Mouse (Mus musculus): ENCODE results near the gene Enpp3. TPM values are rescaled to one million over a fixed set of nuclear protein-coding genes. Genes with fewer than 3 reads are reported as not detected.
A peak's percentile ranks its signal among the peaks of the same experiment; 100 is the strongest.

Enpp3 gene
- total and polyA plus RNA-seq, 3 experiments = 2.3 to 3.3 (median 2.4) TPM

DNA sequence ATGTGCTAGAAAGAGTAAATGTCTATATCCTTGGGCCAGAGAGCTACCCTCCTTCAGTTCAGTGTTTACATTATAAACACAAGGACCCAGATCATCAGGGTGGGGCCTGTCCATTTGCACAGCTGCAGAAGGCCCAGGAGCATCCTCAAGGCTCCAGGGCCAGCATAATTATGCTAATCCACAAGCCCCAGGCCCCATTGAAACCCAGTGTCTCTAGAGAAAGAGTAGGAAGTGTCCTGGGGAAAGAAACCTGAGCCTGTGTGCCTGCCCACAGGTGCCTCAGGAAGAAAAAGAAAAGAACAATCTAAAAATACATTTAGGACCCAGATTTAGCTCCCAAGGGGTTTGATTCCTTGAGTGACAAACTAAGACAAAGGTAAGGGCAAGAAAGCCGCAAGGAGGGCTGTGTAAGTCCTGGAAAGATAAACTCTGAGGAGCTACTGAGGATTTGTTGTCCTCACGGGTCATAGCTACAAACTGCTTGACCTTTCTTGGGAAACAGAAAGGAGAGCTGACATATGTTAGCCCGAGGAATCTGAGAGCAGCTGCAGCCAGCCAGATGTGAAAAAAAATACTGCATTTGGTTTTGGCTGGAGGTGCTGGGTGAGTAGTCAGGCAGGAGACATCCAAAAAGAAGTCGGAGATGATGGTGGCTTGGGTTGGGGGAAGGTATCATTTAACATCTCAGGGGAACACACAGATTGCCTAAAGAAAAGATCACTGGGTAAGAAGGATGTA, 7.8 kb downstream of the Enpp3 start:
- no peak for DNase-seq
- Histone ChIP-seq H3K4me3 (peak overlapping the region; percentile 34), H3K79me2 (replicated peaks; ENCODE audit: control insufficient read depth, insufficient read depth, low read length) (no peaks in the 10 kb centered on the region), H3K4me1 (ENCODE audit: control insufficient read depth, insufficient read depth, low read length) (no peaks in the 10 kb centered on the region), H3K27me3 (ENCODE audit: control insufficient read depth, insufficient read depth, low read length) (no peaks in the 10 kb centered on the region), H3K36me3 (ENCODE audit: control insufficient read depth, insufficient read depth, low read length) (no peaks in the 10 kb centered on the region), H3K27ac (peak overlapping the region; percentile 68), H3K9ac (ENCODE audit: low read depth, low read length) (peak overlapping the region; percentile 44)
- 20% methylated on average over 4 of the region's 4 CpGs for WGBS
- intact Hi-C loops (cut with DNase I) = no loop called here
- TF ChIP-seq EP300 (IDR thresholded peaks at IDR 0.05; ENCODE audit: insufficient read depth, low read depth, low read length) = no peak
- TF ChIP-seq POLR2A (IDR thresholded peaks at IDR 0.05; ENCODE audit: insufficient read depth, low read depth, low read length) = no peak
- TF ChIP-seq CTCF (IDR thresholded peaks at IDR 0.05) = no peak

DNA sequence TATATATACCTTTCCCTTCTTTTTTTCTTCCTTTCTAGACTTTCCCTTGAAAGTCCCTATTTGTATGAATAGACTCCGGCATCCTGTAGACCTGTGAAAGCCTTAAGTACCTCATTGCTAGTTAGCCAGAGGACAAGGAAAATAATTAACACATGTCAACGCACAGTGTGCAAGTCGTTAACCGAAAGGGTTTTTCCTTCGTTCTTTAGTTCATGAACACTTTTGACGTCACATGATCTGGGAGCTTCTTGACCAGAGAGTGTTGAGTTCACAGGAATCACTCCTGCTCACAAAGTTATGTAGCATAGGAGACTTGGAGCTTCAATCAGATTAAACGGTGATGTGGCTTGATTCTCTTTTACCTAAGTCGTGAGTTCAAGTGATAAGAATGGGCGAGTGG, 10.3 kb downstream of the Enpp3 start:
- no peak overlapping the region for H3K4me3 ChIP-seq
- 91% methylated on average over 9 of the region's 9 CpGs for WGBS
- intact Hi-C loops (cut with DNase I) = no loop called here
- no peak for DNase-seq
- no peaks in the 10 kb centered on the region for H3K36me3 ChIP-seq (ENCODE audit: control insufficient read depth, insufficient read depth, low read length)
- H3K79me2 ChIP-seq (replicated peaks; ENCODE audit: control insufficient read depth, insufficient read depth, low read length) = no peaks in the 10 kb centered on the region
- TF ChIP-seq EP300 (IDR thresholded peaks at IDR 0.05; ENCODE audit: insufficient read depth, low read depth, low read length) (no peak), CTCF (IDR thresholded peaks at IDR 0.05) (no peak), POLR2A (IDR thresholded peaks at IDR 0.05; ENCODE audit: insufficient read depth, low read depth, low read length) (no peak)
- H3K9ac ChIP-seq (ENCODE audit: low read depth, low read length) = no peak overlapping the region
- H3K27ac ChIP-seq = no peak overlapping the region
- H3K4me1 ChIP-seq (ENCODE audit: control insufficient read depth, insufficient read depth, low read length) = no peaks in the 10 kb centered on the region
- H3K27me3 ChIP-seq (ENCODE audit: control insufficient read depth, insufficient read depth, low read length) = no peaks in the 10 kb centered on the region

DNA sequence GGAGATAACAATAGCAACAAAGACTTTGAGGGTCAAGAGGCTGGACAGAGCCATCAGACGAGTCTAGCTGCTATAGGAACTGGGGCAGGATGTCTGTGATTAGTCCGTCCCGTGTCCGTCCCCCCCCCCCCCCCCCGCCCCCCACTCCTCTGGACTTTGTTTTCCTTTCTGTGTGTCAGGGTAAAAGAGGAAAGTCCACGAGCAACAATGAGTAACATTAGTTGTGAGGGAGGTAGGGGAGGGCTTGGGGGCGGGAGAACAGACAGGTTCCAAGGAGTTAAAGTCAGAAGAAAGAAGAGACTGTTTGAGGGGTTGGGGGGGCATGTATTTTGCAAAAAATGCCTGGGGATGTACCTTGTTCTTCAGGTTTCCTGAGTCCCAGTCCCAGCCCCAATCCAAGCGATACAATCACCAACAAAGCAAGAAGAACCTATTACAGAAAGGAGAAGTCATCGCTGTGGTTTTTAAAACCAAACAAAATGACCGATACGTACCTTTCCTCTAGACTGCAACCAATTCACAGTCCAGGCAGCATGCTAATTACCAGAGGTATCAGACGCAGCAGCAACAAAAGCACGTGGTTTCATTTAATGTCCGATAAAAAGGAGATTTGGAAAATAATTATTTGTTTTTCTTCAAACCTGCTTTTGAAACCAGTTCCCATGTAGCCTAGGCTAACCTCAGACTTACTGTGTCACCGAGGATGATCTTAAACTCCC, 11.1 kb downstream of the Enpp3 start:
- no peaks in the 10 kb centered on the region for H3K79me2 ChIP-seq (replicated peaks; ENCODE audit: control insufficient read depth, insufficient read depth, low read length)
- DNase-seq = no peak
- H3K27ac ChIP-seq = no peak overlapping the region
- H3K27me3 ChIP-seq (ENCODE audit: control insufficient read depth, insufficient read depth, low read length) = no peaks in the 10 kb centered on the region
- 54% methylated on average over 15 of the region's 15 CpGs for WGBS
- no peaks in the 10 kb centered on the region for H3K36me3 ChIP-seq (ENCODE audit: control insufficient read depth, insufficient read depth, low read length)
- intact Hi-C loops (cut with DNase I) = no loop called here
- TF ChIP-seq EP300 (IDR thresholded peaks at IDR 0.05; ENCODE audit: insufficient read depth, low read depth, low read length) = no peak
- no peak for TF ChIP-seq POLR2A (IDR thresholded peaks at IDR 0.05; ENCODE audit: insufficient read depth, low read depth, low read length)
- TF ChIP-seq CTCF (IDR thresholded peaks at IDR 0.05) = no peak
- H3K4me1 ChIP-seq (ENCODE audit: control insufficient read depth, insufficient read depth, low read length) = no peaks in the 10 kb centered on the region
- H3K9ac ChIP-seq (ENCODE audit: low read depth, low read length) = no peak overlapping the region
- H3K4me3 ChIP-seq = no peak overlapping the region

DNA sequence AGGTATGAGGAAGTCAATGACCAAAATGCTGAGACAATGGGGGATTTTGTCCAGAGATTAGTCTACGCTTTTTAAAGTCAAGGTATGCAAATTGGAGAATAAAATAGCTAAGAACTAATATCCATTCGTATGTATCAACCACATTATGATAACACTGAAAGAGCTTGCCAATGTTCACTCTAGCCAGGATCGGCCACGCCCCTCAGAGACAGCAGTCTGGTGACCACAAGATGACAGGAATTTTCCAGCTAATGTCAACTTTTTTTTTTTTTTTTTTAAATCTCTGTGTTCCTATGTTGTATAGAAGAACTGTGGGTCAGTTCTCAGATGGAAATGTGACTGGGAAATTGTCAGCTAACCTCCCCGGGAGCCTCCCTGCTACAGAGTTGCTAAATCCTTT, 12.2 kb downstream of the Enpp3 start:
- TF ChIP-seq CTCF (IDR thresholded peaks at IDR 0.05) = no peak
- no peak for TF ChIP-seq EP300 (IDR thresholded peaks at IDR 0.05; ENCODE audit: insufficient read depth, low read depth, low read length)
- no peak for TF ChIP-seq POLR2A (IDR thresholded peaks at IDR 0.05; ENCODE audit: insufficient read depth, low read depth, low read length)
- Histone ChIP-seq H3K27me3 (ENCODE audit: control insufficient read depth, insufficient read depth, low read length) (no peaks in the 10 kb centered on the region), H3K27ac (no peak overlapping the region), H3K9ac (ENCODE audit: low read depth, low read length) (no peak overlapping the region), H3K79me2 (replicated peaks; ENCODE audit: control insufficient read depth, insufficient read depth, low read length) (no peaks in the 10 kb centered on the region), H3K4me3 (no peak overlapping the region), H3K36me3 (ENCODE audit: control insufficient read depth, insufficient read depth, low read length) (peaks cover 2% of the 10 kb centered on the region; the same call in 1 of the 2 replicates), H3K4me1 (ENCODE audit: control insufficient read depth, insufficient read depth, low read length) (no peaks in the 10 kb centered on the region)
- intact Hi-C loops (cut with DNase I) = no loop called here
- WGBS = 62% methylated on average over 5 of the region's 5 CpGs
- DNase-seq = no peak

DNA sequence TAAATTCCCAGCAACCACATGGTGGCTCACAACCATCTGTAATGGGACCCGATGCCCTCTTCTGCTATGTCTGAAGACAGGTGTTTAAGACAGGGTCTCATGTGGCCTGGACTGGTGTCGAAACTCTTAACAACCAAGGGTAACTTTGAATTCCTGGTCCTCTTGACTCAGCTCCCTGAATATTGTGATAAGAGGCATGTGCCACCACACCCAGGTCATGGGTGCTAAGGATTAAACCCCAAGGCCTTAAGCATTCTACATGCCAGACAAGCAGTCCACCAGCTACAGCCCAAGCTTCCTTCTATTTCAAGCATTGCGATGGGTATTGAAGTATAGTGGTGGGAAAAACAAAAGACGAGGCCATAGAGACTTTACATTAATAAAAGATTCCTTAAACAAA, 14.5 kb downstream of the Enpp3 start:
- WGBS = 92% methylated on average over 4 of the region's 4 CpGs
- no peaks in the 10 kb centered on the region for H3K79me2 ChIP-seq (replicated peaks; ENCODE audit: control insufficient read depth, insufficient read depth, low read length)
- H3K4me1 ChIP-seq (ENCODE audit: control insufficient read depth, insufficient read depth, low read length) = peaks cover 1% of the 10 kb centered on the region; the same call in 1 of the 2 replicates
- peaks cover 4% of the 10 kb centered on the region; the same call in 1 of the 2 replicates for H3K36me3 ChIP-seq (ENCODE audit: control insufficient read depth, insufficient read depth, low read length)
- H3K27ac ChIP-seq = no peak overlapping the region
- H3K9ac ChIP-seq (ENCODE audit: low read depth, low read length) = no peak overlapping the region
- H3K4me3 ChIP-seq = no peak overlapping the region
- TF ChIP-seq EP300 (IDR thresholded peaks at IDR 0.05; ENCODE audit: insufficient read depth, low read depth, low read length) (no peak), CTCF (IDR thresholded peaks at IDR 0.05) (no peak), POLR2A (IDR thresholded peaks at IDR 0.05; ENCODE audit: insufficient read depth, low read depth, low read length) (no peak)
- intact Hi-C loops (cut with DNase I) = no loop called here
- no peaks in the 10 kb centered on the region for H3K27me3 ChIP-seq (ENCODE audit: control insufficient read depth, insufficient read depth, low read length)
- no peak for DNase-seq

DNA sequence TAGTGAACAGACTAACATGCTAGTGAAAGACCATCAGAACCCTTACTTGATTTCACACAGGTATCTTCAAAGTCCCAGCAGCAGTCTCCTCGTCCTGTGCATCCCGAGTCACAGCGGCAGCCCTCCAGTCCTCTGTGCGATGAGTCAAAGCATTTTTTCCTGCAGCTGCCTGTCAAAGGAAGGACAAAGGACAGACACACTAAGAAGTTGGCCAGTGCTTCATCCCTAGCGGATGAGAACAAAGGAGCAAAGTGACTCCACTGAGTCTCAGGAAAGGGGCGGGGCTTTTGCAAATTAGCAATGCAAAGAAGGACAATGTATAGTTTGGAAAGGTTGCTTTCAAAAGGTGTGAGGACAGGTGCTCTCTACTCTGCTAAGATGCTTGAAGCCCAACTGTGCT, 16.5 kb downstream of the Enpp3 start:
- no peak for DNase-seq
- H3K36me3 ChIP-seq (ENCODE audit: control insufficient read depth, insufficient read depth, low read length) = peaks cover 4% of the 10 kb centered on the region; the same call in 1 of the 2 replicates
- H3K27ac ChIP-seq = no peak overlapping the region
- peaks cover 1% of the 10 kb centered on the region; the same call in 1 of the 2 replicates for H3K4me1 ChIP-seq (ENCODE audit: control insufficient read depth, insufficient read depth, low read length)
- no peak overlapping the region for H3K9ac ChIP-seq (ENCODE audit: low read depth, low read length)
- WGBS = 24% methylated on average over 6 of the region's 6 CpGs
- intact Hi-C loops (cut with DNase I) = no loop called here
- H3K4me3 ChIP-seq = no peak overlapping the region
- H3K27me3 ChIP-seq (ENCODE audit: control insufficient read depth, insufficient read depth, low read length) = no peaks in the 10 kb centered on the region
- TF ChIP-seq POLR2A (IDR thresholded peaks at IDR 0.05; ENCODE audit: insufficient read depth, low read depth, low read length) (no peak), EP300 (IDR thresholded peaks at IDR 0.05; ENCODE audit: insufficient read depth, low read depth, low read length) (no peak), CTCF (IDR thresholded peaks at IDR 0.05) (no peak)
- H3K79me2 ChIP-seq (replicated peaks; ENCODE audit: control insufficient read depth, insufficient read depth, low read length) = no peaks in the 10 kb centered on the region

Measured in heart, adult 2 months (tissue).